Mouse (Mus musculus) WW6 (cell line): ENCODE results near the gene Gm49337.

Source experiments
- DNase-seq: peaks from one replicate; pipeline ENCODE4 v3.0.0-alpha.2; 2013; ENCODE audit warnings: low read depth, low spot score

Gene Gm49337

DNA sequence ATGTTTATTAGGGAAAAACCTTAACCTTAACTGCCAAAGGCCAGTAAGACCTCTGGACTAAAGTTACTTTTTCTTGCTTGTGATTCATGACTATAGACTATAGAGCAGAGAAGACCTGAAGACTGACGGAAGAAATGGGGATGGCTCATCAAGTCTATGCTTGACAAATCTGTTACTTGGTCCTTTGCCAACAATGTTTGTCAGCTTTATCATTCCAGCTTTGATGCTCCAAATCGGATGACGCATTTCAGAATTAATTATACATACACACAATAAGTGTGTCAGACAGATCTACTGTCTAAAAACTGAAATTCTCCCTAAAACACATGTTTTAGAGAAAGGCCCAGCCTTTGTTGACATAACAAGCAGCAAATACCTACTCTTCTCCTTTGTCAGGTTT lies 156.1 kb downstream of the Gm49337 start:
- DNase-seq = no peak

GRCm38 (mm10) chr4:116336294-116336693 lies 163.1 kb downstream of the Gm49337 start:
- no peak for DNase-seq

DNA sequence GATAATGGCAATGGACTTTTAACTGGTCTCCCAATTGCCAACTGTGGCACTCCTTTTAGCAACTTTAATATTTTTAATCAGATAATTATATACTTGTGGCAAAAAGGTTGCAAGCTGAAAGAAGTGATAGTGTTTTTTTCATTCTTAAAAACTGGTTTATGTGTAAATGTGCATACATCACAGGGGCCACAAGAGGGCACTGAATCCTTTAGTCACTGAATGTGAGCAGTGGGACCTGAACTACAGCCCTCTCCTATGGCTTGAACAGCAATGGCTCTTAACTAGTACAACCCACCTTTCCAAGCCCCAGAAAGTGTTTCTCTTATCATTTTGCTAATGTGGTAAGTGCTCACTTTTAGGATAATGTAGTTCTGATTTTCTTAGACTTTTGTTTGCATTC lies 168.9 kb downstream of the Gm49337 start:
- no peak for DNase-seq
